Mouse (Mus musculus) heart, postnatal 25 days (tissue): ENCODE measurements around the gene Cyyr1. TPM values are rescaled to one million over a fixed set of nuclear protein-coding genes. Genes with fewer than 3 reads are reported as not detected.

Experiments
- DNase-seq: peaks from one replicate; pipeline ENCODE4 v3.0.0; 2022; ENCODE audit warnings: low spot score
- intact Hi-C: fragments of 180-260 bp; cut with DNase I; formaldehyde crosslinking; loops from one replicate; pipeline ENCODE4 v1.15.1; 2025
- total RNA-seq, 2 experiments: library from RNA; stranded (reverse); gene quantifications; 2 replicates each; pipeline ENCODE4 v1.2.3; 2021

The Cyyr1 gene
- total RNA-seq, 2 experiments from 2014 or later, result 31.6 to 37.9 TPM

DNA sequence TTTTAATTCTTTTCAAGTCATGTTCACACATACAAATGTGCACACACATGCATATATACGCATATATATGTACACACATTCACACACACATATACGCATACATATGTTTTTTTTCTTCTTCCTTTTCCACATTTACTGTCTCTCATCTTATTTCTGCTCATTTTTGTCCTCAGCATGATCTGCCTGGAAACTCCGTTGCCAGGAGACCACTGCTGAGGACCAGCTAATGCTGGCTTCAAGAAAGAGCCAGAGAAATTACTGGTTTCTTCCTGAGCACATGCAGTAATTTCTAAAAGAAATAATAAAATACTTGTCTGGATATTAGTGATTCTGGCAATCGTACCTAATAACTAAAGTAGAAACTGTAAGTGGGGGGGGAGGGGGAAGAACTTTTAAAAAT lies 68.6 kb downstream of the Cyyr1 start:
- intact Hi-C loops, result no loop called here
- DNase-seq, result no peak

DNA sequence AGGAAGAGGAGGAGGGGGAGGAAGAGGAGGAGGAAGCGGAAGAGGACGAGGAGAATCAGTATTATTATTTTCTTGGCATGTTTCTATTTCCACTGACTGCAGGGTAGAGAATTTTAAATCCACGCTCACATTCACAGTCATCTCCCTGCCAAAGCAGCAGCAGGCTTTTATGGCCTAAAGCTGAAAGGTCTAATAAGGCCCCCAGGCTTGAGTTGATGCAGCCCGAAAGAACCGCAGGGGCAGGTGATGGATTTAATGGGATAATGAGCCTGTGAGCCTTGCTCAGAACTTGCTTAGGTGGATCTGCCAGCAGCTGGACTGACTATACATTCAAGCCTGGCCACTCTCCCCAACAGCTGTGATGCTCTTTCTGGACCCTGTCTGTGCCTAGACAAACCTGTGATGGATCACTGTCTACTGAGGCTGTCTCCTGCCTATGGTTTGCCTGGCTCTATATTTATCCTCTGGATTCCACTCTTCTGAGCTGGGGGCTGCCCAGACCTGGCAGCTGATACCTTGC lies 78.6 kb downstream of the Cyyr1 start:
- DNase-seq, result no peak
- intact Hi-C loops, result no loop called here

DNA sequence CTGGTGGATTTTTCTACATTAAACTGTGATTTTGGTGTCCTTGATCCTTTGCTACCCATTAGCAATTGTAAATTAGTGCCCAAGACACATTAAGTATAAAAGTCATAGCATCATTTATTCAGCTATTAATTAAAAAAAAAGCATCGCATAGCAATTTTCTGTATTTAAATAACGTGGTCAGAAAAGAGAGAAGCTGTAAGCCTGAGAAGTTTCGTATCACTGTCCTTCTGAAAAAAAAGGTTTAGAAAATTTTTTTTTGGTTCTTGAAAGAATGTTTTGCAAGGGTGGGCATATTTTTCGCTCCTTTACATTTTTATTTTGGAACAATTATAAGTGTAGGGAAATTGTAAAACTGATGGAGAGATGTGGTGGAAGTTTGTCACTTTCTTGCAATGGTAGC lies 83.1 kb downstream of the Cyyr1 start:
- intact Hi-C loops, result no loop called here
- DNase-seq, result no peak

DNA sequence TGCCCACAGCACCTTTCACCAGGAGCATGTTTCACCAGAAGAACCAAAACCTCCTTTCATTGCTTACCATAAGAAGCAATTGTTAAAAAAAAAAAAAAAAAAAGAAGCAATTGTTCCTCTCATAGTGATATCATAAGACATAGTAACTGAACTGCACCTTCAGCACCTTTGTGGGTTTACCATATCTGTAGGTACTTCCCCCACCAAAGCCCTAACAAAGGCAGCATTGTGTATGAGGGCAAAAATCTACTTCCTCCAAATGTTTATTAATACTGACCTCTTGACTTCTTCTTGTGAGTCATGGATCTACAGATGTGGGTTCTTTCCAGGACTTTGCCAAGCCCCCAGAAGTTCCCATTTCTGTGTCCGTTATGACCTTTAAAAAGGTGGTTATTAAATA lies 98.2 kb downstream of the Cyyr1 start:
- intact Hi-C loops, result no loop called here
- DNase-seq, result no peak

DNA sequence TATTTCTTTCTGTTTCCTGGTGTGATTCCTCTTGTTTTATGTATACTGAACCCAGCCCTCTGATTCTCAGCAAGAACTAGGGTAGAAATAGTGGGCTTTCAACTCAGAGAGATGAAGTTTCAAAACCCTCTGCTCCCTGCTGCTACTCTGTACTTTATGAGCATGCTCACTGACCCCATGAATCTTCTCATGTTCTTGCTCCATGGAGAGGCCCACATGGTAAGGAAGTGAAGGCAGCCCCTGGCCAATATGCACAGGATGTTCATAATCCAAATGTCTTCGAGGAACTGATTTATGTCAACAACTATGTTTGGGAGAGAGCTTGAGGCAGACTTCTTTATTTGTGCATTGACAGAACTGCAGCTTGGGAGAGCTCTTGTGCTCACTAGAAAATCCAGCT lies 106.9 kb downstream of the Cyyr1 start:
- intact Hi-C loops, result no loop called here
- DNase-seq, result no peak

DNA sequence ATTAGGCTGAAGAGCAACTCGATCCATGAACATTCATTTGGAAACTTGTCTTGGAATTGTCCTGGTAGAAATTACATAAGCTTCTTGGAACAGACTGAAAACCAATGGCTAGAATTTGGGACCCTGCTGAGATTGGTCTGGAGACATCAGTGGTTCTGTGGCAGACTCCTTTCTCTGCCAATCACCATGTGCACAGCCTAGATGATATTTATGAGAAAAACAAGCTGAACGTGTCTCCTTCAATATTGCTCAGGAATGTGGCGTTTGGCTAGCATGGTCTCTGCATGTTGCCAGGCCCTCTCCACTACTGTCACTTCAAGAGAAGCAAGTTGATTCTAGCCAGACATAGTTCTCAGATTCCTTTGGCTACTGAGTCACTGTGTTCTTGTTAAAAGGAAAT lies 107.4 kb downstream of the Cyyr1 start:
- intact Hi-C loops, result no loop called here
- DNase-seq, result peak; percentile 1

DNA sequence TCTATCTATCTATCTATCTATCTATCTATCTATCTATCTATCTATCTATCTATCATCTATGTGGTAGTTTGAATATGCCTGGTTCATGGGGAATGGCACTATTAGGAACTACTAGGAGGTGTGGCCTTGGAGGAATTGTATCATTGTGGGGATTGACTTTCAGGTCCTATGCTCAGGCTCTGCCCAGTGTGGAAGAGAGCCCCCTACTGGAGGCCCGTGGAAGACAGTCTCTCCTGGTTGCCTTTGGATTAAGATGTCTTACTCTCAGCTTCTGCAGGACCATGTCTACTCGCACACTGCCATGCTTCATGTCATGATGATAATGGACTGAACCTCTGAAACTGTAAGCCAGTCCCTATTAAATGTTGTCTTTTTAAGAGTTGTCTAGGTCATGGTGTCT lies 117.8 kb downstream of the Cyyr1 start:
- intact Hi-C loops, result loop anchor here (5.0 kb wide), 1 partner anchor 478 kb away; no protein-coding TSS in a partner anchor
- DNase-seq, result no peak

DNA sequence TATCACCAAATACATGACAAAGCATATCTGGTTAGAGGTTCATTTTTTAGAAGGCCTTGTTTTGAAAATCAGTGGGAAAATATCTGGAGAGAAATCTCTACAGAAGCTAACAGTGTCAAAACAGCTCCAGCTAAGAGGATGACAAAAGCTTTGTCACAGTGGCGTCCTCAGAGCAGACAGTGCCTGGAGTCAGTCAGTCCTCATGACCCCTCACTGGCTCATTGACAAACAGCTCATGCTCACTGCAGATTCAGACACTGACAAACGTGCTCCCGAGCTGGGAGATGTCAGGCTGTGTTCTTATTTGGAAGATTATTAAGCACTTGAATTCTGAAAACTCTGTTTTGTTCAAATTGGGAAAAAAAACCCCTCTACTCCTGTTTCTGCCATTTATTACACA lies 124.0 kb downstream of the Cyyr1 start:
- no peak for DNase-seq
- intact Hi-C loops, result no loop called here

DNA sequence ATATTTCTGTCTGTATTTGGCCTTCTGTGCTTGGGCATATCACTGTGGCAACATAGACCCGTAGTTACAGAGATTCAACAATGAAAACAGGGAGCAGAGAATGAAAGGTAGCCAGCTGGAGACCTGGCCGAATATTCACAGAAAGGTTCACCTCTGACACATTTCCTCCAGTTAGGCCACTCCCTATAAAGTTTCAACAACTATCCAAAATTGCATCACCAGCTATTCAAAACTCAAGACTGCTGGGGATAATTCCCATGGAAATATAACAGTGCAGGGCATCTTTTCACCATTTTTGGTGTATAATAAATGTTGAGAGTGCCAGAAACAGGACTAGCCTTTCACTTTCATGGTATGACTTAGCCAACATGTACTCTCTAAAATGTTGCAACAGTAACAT lies 130.3 kb downstream of the Cyyr1 start:
- no peak for DNase-seq
- intact Hi-C loops, result no loop called here

DNA sequence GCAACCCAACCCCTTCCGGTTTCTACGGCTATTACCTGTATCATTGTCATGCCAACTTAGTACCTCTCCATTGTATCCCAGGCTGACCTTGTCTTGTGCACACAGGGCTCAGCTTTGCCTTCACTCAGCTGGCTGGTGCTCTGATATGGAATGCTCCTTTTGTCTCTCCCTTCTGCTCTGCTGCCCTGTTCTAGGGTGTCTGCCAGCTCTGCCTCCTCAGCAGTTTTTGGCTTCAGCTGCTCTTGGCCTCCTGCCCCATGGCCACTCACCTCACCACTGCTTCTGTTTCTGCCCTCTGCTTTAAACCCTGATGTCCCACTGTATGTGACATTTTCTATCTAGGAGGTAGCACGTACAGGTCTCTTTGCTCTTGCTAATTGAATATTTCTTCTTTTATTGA lies 137.8 kb downstream of the Cyyr1 start:
- intact Hi-C loops, result no loop called here
- DNase-seq, result peak; percentile 31

DNA sequence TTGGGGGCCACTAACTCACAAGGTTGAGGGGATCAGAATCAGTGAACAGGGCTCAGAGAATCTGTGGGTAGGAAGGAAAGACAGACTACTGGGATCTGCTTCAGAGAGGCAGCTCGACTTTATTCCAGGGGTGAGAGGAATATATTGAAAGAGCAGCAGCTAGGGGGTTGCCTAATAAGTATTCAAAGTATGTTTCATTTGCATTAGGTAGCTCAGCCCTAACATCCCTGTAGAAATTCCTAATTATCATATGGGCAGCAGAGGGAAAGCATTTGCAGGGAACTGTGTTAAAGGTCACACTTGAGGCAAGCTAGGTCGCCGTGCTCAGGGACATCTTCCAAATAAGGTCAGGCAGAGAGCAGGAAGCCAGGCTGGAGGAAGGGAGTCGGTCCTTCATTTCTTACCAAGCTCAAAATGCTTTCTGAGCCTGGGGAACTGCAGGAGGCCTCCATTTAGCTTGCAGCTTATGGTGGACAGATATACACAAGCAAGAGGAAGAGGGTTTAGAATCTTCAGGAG lies 159.7 kb downstream of the Cyyr1 start:
- intact Hi-C loops, result loop anchor here (10.0 kb wide), 1 partner anchor 199 kb away; no protein-coding TSS in a partner anchor
- DNase-seq, result peak; percentile 4

DNA sequence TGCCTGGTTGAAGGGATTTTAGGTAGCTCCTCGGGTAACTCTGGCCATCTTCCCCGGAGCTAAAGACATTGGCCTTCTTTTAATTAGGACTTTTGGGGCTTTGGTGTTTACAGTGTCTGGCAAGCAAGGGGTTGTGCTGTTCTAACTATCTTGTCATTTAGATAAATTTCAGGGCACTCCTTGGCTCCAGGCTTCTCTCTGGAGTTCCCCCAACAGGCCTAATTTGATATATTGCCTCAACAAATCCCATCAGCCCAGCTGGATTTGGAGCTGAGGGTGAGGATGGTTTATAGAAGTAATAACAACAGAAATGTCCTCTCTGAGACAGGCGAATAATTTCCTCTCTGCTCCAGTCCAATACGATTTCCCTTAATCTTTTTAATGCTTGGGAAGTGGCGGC lies 166.4 kb downstream of the Cyyr1 start:
- intact Hi-C loops, result no loop called here
- DNase-seq, result no peak

Other genes starting within 250 kb of the Cyyr1 start
- 10 to 100 TPM; 26.9 to 28.0 TPM for gene Adamts1, start 249.7 kb upstream of the Cyyr1 start, total RNA-seq